Mouse (Mus musculus): ENCODE measurements around the gene Vmn1r176. TPM values are rescaled to one million over a fixed set of nuclear protein-coding genes. Genes with fewer than 3 reads are reported as not detected.
"Not testable (repeated sequence)": the region's sequence is repeated elsewhere in the genome, so short reads cannot be mapped to it uniquely, and the experiment has no call there.

Gene Vmn1r176
- total RNA-seq (2014; rRNA removed) (not detected in 2 replicates), polyA plus RNA-seq (2015; fragmentation: Nextera tagmentation; extraction: Ambion mirVana) (0.05 TPM in 1 of 2 replicates, not detected in the other)

GRCm38 (mm10) chr7:23837272-23837671, at the start of gene Vmn1r176:
Vmn1r176 (minus strand) TSS chr7:23837372.
- not testable (repeated sequence) for H3K4me2 ChIP-seq (ENCODE audit: low read depth, low read length, poor library complexity, severe bottlenecking); H3K9ac ChIP-seq (replicated peaks; ENCODE audit: low read length, poor library complexity, severe bottlenecking); ATAC-seq (ENCODE audit: low FRiP score); H3K36me3 ChIP-seq (ENCODE audit: insufficient read depth, low read length); H3K9me3 ChIP-seq (ENCODE audit: low read length); H3K4me3 ChIP-seq (ENCODE audit: low read depth, low read length); H3K4me1 ChIP-seq (ENCODE audit: insufficient read depth, low read length); H3K27me3 ChIP-seq (ENCODE audit: insufficient read depth, low read length); H3K27ac ChIP-seq (ENCODE audit: low read depth, low read length); DNase-seq (ENCODE audit: low spot score)
- no CpG with 5 or more reads among the region's 1 CpGs for WGBS

GRCm38 (mm10) chr7:23876918-23877317, 39.7 kb upstream of the Vmn1r176 start:
- H3K27me3 ChIP-seq (ENCODE audit: insufficient read depth, low read length); H3K4me1 ChIP-seq (ENCODE audit: insufficient read depth, low read length); ATAC-seq (ENCODE audit: low FRiP score); H3K9ac ChIP-seq (replicated peaks; ENCODE audit: low read length, poor library complexity, severe bottlenecking); H3K4me2 ChIP-seq (ENCODE audit: low read depth, low read length, poor library complexity, severe bottlenecking); H3K4me3 ChIP-seq (ENCODE audit: low read depth, low read length); H3K36me3 ChIP-seq (ENCODE audit: insufficient read depth, low read length); H3K27ac ChIP-seq (ENCODE audit: low read depth, low read length); DNase-seq (ENCODE audit: low spot score); H3K9me3 ChIP-seq (ENCODE audit: low read length): not testable (repeated sequence)
- 67% methylated on average over 3 of the region's 4 CpGs for WGBS

DNA sequence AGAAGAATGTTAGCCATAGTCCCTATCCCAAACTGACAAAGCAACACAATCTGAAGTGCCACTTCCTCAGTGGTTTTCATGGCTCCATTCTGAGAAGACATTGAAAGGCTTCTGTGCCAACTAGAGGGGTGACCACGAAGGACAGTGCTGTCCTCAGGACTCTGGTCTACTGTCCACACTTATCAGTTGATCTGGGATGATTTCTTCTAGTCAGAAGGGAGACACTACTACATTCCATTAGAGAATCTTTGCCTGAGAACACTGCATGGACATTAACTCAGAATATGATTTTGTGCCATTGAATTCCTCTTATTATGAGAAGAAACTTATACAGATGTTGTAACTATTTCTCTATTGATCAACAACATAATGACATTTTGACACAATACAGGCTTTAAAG, 29.2 kb upstream of the Vmn1r176 start, which contains the start of gene Vmn1r177:
Gene Vmn1r177 (minus strand): TSS at position 101 of the 400 bp plus-strand sequence.
- DNase-seq (ENCODE audit: low spot score); H3K9me3 ChIP-seq (ENCODE audit: low read length); H3K9ac ChIP-seq (replicated peaks; ENCODE audit: low read length, poor library complexity, severe bottlenecking); H3K27me3 ChIP-seq (ENCODE audit: insufficient read depth, low read length); ATAC-seq (ENCODE audit: low FRiP score); H3K4me1 ChIP-seq (ENCODE audit: insufficient read depth, low read length); H3K27ac ChIP-seq (ENCODE audit: low read depth, low read length); H3K4me3 ChIP-seq (ENCODE audit: low read depth, low read length); H3K36me3 ChIP-seq (ENCODE audit: insufficient read depth, low read length); H3K4me2 ChIP-seq (ENCODE audit: low read depth, low read length, poor library complexity, severe bottlenecking): not testable (repeated sequence)
- WGBS: 10% methylated on average over 1 of the region's 1 CpGs

DNA sequence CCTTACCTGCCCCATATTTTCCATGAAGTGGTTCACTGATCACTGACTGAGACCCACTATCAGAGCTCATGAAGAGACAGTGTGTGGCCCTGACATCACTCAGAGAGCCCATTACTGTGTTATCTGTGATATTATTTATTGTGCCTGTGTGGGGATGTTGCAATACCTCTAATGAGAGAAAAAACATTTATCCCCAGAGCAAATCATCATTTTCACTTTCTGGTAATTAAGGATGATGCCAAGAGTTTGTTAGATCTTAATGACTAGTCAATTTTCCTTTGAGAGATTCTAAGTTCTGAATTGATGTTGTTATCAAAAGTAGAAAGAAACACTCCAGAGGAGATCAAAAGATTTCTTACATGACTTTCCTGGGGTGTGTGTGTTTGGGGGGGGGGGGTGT, 26.6 kb downstream of the Vmn1r176 start, which contains the start of gene Vmn1r175:
Gene Vmn1r175 (minus strand): TSS at position 101 of the 400 bp plus-strand sequence.
- H3K9ac ChIP-seq (replicated peaks; ENCODE audit: low read length, poor library complexity, severe bottlenecking); H3K36me3 ChIP-seq (ENCODE audit: insufficient read depth, low read length); H3K27me3 ChIP-seq (ENCODE audit: insufficient read depth, low read length); H3K27ac ChIP-seq (ENCODE audit: low read depth, low read length); H3K9me3 ChIP-seq (ENCODE audit: low read length); H3K4me2 ChIP-seq (ENCODE audit: low read depth, low read length, poor library complexity, severe bottlenecking); DNase-seq (ENCODE audit: low spot score); H3K4me3 ChIP-seq (ENCODE audit: low read depth, low read length); ATAC-seq (ENCODE audit: low FRiP score); H3K4me1 ChIP-seq (ENCODE audit: insufficient read depth, low read length): not testable (repeated sequence)

GRCm38 (mm10) chr7:23784526-23784925, 52.6 kb downstream of the Vmn1r176 start:
- Histone ChIP-seq H3K36me3 (ENCODE audit: insufficient read depth, low read length) (no peaks in the 10 kb centered on the region), H3K4me1 (ENCODE audit: insufficient read depth, low read length) (no peaks in the 10 kb centered on the region), H3K9ac (replicated peaks; ENCODE audit: low read length, poor library complexity, severe bottlenecking) (no peak overlapping the region), H3K9me3 (ENCODE audit: low read length) (peaks cover 44% of the 10 kb centered on the region), H3K27me3 (ENCODE audit: insufficient read depth, low read length) (no peaks in the 10 kb centered on the region), H3K4me2 (ENCODE audit: low read depth, low read length, poor library complexity, severe bottlenecking) (no peak overlapping the region), H3K27ac (ENCODE audit: low read depth, low read length) (no peak overlapping the region), H3K4me3 (ENCODE audit: low read depth, low read length) (no peak overlapping the region)
- 84% methylated on average over 6 of the region's 6 CpGs for WGBS
- TF ChIP-seq CTCF (IDR thresholded peaks at IDR 0.05): no peak
- no peak for ATAC-seq (ENCODE audit: low FRiP score)
- no peak for DNase-seq (ENCODE audit: low spot score)

Other genes starting within 250 kb of the Vmn1r176 start
- gene Vmn1r170, start 231.2 kb downstream of the Vmn1r176 start, total RNA-seq (2014; rRNA removed): not detected in 2 replicates
- gene Vmn1r170, start 231.2 kb downstream of the Vmn1r176 start, polyA plus RNA-seq (2015; fragmentation: Nextera tagmentation; extraction: Ambion mirVana): not detected in 2 replicates
- not detected in 2 replicates for gene Vmn1r171, start 206.7 kb downstream of the Vmn1r176 start, total RNA-seq (2014; rRNA removed)
- not detected in 2 replicates for gene Vmn1r171, start 206.7 kb downstream of the Vmn1r176 start, polyA plus RNA-seq (2015; fragmentation: Nextera tagmentation; extraction: Ambion mirVana)
- not detected in 2 replicates for gene Vmn1r172, start 179.1 kb downstream of the Vmn1r176 start, total RNA-seq (2014; rRNA removed)
- gene Vmn1r172, start 179.1 kb downstream of the Vmn1r176 start, polyA plus RNA-seq (2015; fragmentation: Nextera tagmentation; extraction: Ambion mirVana): not detected in 2 replicates
- not detected in 2 replicates for gene Vmn1r173, start 136.7 kb downstream of the Vmn1r176 start, total RNA-seq (2014; rRNA removed)
- not detected in 2 replicates for gene Vmn1r173, start 136.7 kb downstream of the Vmn1r176 start, polyA plus RNA-seq (2015; fragmentation: Nextera tagmentation; extraction: Ambion mirVana)
- gene Vmn1r174, start 85.1 kb downstream of the Vmn1r176 start, total RNA-seq (2014; rRNA removed): not detected in 2 replicates
- not detected in 2 replicates for gene Vmn1r174, start 85.1 kb downstream of the Vmn1r176 start, polyA plus RNA-seq (2015; fragmentation: Nextera tagmentation; extraction: Ambion mirVana)
- not detected in 2 replicates for gene Vmn1r175, start 26.7 kb downstream of the Vmn1r176 start, total RNA-seq (2014; rRNA removed)
- not detected in 2 replicates for gene Vmn1r175, start 26.7 kb downstream of the Vmn1r176 start, polyA plus RNA-seq (2015; fragmentation: Nextera tagmentation; extraction: Ambion mirVana)
- gene Vmn1r177, start 29.1 kb upstream of the Vmn1r176 start, total RNA-seq (2014; rRNA removed): not detected in 2 replicates
- gene Vmn1r177, start 29.1 kb upstream of the Vmn1r176 start, polyA plus RNA-seq (2015; fragmentation: Nextera tagmentation; extraction: Ambion mirVana): not detected in 2 replicates
- not detected in 2 replicates for gene Vmn1r178, start 54.6 kb upstream of the Vmn1r176 start, total RNA-seq (2014; rRNA removed)
- gene Vmn1r178, start 54.6 kb upstream of the Vmn1r176 start, polyA plus RNA-seq (2015; fragmentation: Nextera tagmentation; extraction: Ambion mirVana): not detected in 2 replicates
- not detected in 2 replicates for gene Vmn1r179, start 89.6 kb upstream of the Vmn1r176 start, total RNA-seq (2014; rRNA removed)
- gene Vmn1r179, start 89.6 kb upstream of the Vmn1r176 start, polyA plus RNA-seq (2015; fragmentation: Nextera tagmentation; extraction: Ambion mirVana): not detected in 2 replicates
- not detected in 2 replicates for gene Vmn1r180, start 113.3 kb upstream of the Vmn1r176 start, total RNA-seq (2014; rRNA removed)
- not detected in 2 replicates for gene Vmn1r180, start 113.3 kb upstream of the Vmn1r176 start, polyA plus RNA-seq (2015; fragmentation: Nextera tagmentation; extraction: Ambion mirVana)
- gene Vmn1r181, start 137.2 kb upstream of the Vmn1r176 start, total RNA-seq (2014; rRNA removed): not detected in 2 replicates
- not detected in 2 replicates for gene Vmn1r181, start 137.2 kb upstream of the Vmn1r176 start, polyA plus RNA-seq (2015; fragmentation: Nextera tagmentation; extraction: Ambion mirVana)
- gene V1rd19, start 164.3 kb upstream of the Vmn1r176 start, total RNA-seq (2014; rRNA removed): not detected in 2 replicates
- not detected in 2 replicates for gene V1rd19, start 164.3 kb upstream of the Vmn1r176 start, polyA plus RNA-seq (2015; fragmentation: Nextera tagmentation; extraction: Ambion mirVana)
- not detected in 2 replicates for gene Vmn1r183, start 215.9 kb upstream of the Vmn1r176 start, total RNA-seq (2014; rRNA removed)
- not detected in 2 replicates for gene Vmn1r183, start 215.9 kb upstream of the Vmn1r176 start, polyA plus RNA-seq (2015; fragmentation: Nextera tagmentation; extraction: Ambion mirVana)
- gene Zfp180, start 244.6 kb upstream of the Vmn1r176 start, total RNA-seq (2014; rRNA removed): 32.7 and 41.2 TPM in 2 replicates
- 24.8 and 25.1 TPM in 2 replicates for gene Zfp180, start 244.6 kb upstream of the Vmn1r176 start, polyA plus RNA-seq (2015; fragmentation: Nextera tagmentation; extraction: Ambion mirVana)